Mouse (Mus musculus): ENCODE results near the gene C2cd5. TPM values are rescaled to one million over a fixed set of nuclear protein-coding genes. Genes with fewer than 3 reads are reported as not detected.

C2cd5 gene
- polyA plus RNA-seq, 1 experiment from 2014 or later, result 32.7 TPM

- WGBS, result 86% methylated on average over 4 of the region's 4 CpGs
Observed at GRCm38 (mm10) chr6:143130411-143130810, 30.5 kb upstream of the C2cd5 start.

GRCm38 (mm10) chr6:143129952-143130351, 30.0 kb upstream of the C2cd5 start:
- Histone ChIP-seq H3K4me3 (ENCODE audit: low read depth, low read length) (no peak overlapping the region), H3K36me3 (ENCODE audit: control insufficient read depth, insufficient read depth, low read length) (no peaks in the 10 kb centered on the region), H3K4me1 (ENCODE audit: control insufficient read depth, insufficient read depth, low read length) (no peaks in the 10 kb centered on the region), H3K27me3 (ENCODE audit: control insufficient read depth, insufficient read depth, low read length) (no peaks in the 10 kb centered on the region), H3K4me2 (replicated peaks; ENCODE audit: low read depth, low read length) (no peak overlapping the region), H3K9me3 (ENCODE audit: control insufficient read depth, low read depth, low read length) (no peaks in the 10 kb centered on the region), H3K27ac (ENCODE audit: low read length) (no peak overlapping the region), H3K9ac (replicated peaks; ENCODE audit: low read depth, low read length) (no peak overlapping the region)
- ATAC-seq (ENCODE audit: insufficient number of reproducible peaks, insufficient read depth, low FRiP score, low read depth), result no peak
- WGBS, result 88% methylated on average over 3 of the region's 3 CpGs

More at GRCm38 (mm10) chr6:143130411-143130810, 30.5 kb upstream of the C2cd5 start:
- no peaks in the 10 kb centered on the region for H3K9me3 ChIP-seq (ENCODE audit: control insufficient read depth, low read depth, low read length)
- H3K27ac ChIP-seq (ENCODE audit: low read length), result no peak overlapping the region
- no peak overlapping the region for H3K9ac ChIP-seq (replicated peaks; ENCODE audit: low read depth, low read length)
- no peak overlapping the region for H3K4me3 ChIP-seq (ENCODE audit: low read depth, low read length)
- no peak for ATAC-seq (ENCODE audit: insufficient number of reproducible peaks, insufficient read depth, low FRiP score, low read depth)
- no peak overlapping the region for H3K4me2 ChIP-seq (replicated peaks; ENCODE audit: low read depth, low read length)
- no peaks in the 10 kb centered on the region for H3K27me3 ChIP-seq (ENCODE audit: control insufficient read depth, insufficient read depth, low read length)
- H3K4me1 ChIP-seq (ENCODE audit: control insufficient read depth, insufficient read depth, low read length), result no peaks in the 10 kb centered on the region
- no peaks in the 10 kb centered on the region for H3K36me3 ChIP-seq (ENCODE audit: control insufficient read depth, insufficient read depth, low read length)

- Histone ChIP-seq H3K27ac (ENCODE audit: low read length) (no peak overlapping the region), H3K27me3 (ENCODE audit: control insufficient read depth, insufficient read depth, low read length) (no peaks in the 10 kb centered on the region), H3K4me2 (replicated peaks; ENCODE audit: low read depth, low read length) (no peak overlapping the region), H3K4me3 (ENCODE audit: low read depth, low read length) (no peak overlapping the region), H3K4me1 (ENCODE audit: control insufficient read depth, insufficient read depth, low read length) (no peaks in the 10 kb centered on the region), H3K9me3 (ENCODE audit: control insufficient read depth, low read depth, low read length) (no peaks in the 10 kb centered on the region), H3K36me3 (ENCODE audit: control insufficient read depth, insufficient read depth, low read length) (no peaks in the 10 kb centered on the region), H3K9ac (replicated peaks; ENCODE audit: low read depth, low read length) (no peak overlapping the region)
- WGBS, result 86% methylated on average over 7 of the region's 7 CpGs
- ATAC-seq (ENCODE audit: insufficient number of reproducible peaks, insufficient read depth, low FRiP score, low read depth), result no peak
Observed at GRCm38 (mm10) chr6:143129466-143129865, 29.5 kb upstream of the C2cd5 start.

GRCm38 (mm10) chr6:143125721-143126120, 25.8 kb upstream of the C2cd5 start:
- Histone ChIP-seq H3K4me3 (ENCODE audit: low read depth, low read length) (no peak overlapping the region), H3K9me3 (ENCODE audit: control insufficient read depth, low read depth, low read length) (no peaks in the 10 kb centered on the region), H3K27ac (ENCODE audit: low read length) (no peak overlapping the region), H3K4me2 (replicated peaks; ENCODE audit: low read depth, low read length) (no peak overlapping the region), H3K27me3 (ENCODE audit: control insufficient read depth, insufficient read depth, low read length) (no peaks in the 10 kb centered on the region), H3K36me3 (ENCODE audit: control insufficient read depth, insufficient read depth, low read length) (no peaks in the 10 kb centered on the region), H3K4me1 (ENCODE audit: control insufficient read depth, insufficient read depth, low read length) (no peaks in the 10 kb centered on the region), H3K9ac (replicated peaks; ENCODE audit: low read depth, low read length) (no peak overlapping the region)
- ATAC-seq (ENCODE audit: insufficient number of reproducible peaks, insufficient read depth, low FRiP score, low read depth), result no peak

GRCm38 (mm10) chr6:143119325-143119724, 19.4 kb upstream of the C2cd5 start:
- Histone ChIP-seq H3K36me3 (ENCODE audit: control insufficient read depth, insufficient read depth, low read length) (no peaks in the 10 kb centered on the region), H3K4me2 (replicated peaks; ENCODE audit: low read depth, low read length) (no peak overlapping the region), H3K4me3 (ENCODE audit: low read depth, low read length) (no peak overlapping the region), H3K4me1 (ENCODE audit: control insufficient read depth, insufficient read depth, low read length) (no peaks in the 10 kb centered on the region), H3K27me3 (ENCODE audit: control insufficient read depth, insufficient read depth, low read length) (no peaks in the 10 kb centered on the region), H3K27ac (ENCODE audit: low read length) (no peak overlapping the region), H3K9me3 (ENCODE audit: control insufficient read depth, low read depth, low read length) (peaks cover 4% of the 10 kb centered on the region; the same call in 1 of the 2 replicates), H3K9ac (replicated peaks; ENCODE audit: low read depth, low read length) (no peak overlapping the region)
- 89% methylated on average over 6 of the region's 6 CpGs for WGBS
- no peak for ATAC-seq (ENCODE audit: insufficient number of reproducible peaks, insufficient read depth, low FRiP score, low read depth)

- Histone ChIP-seq H3K36me3 (ENCODE audit: control insufficient read depth, insufficient read depth, low read length) (no peaks in the 10 kb centered on the region), H3K4me1 (ENCODE audit: control insufficient read depth, insufficient read depth, low read length) (no peaks in the 10 kb centered on the region), H3K27ac (ENCODE audit: low read length) (no peak overlapping the region), H3K9ac (replicated peaks; ENCODE audit: low read depth, low read length) (no peak overlapping the region), H3K4me3 (ENCODE audit: low read depth, low read length) (no peak overlapping the region), H3K9me3 (ENCODE audit: control insufficient read depth, low read depth, low read length) (peaks cover 4% of the 10 kb centered on the region; the same call in 1 of the 2 replicates), H3K27me3 (ENCODE audit: control insufficient read depth, insufficient read depth, low read length) (no peaks in the 10 kb centered on the region), H3K4me2 (replicated peaks; ENCODE audit: low read depth, low read length) (no peak overlapping the region)
- no peak for ATAC-seq (ENCODE audit: insufficient number of reproducible peaks, insufficient read depth, low FRiP score, low read depth)
- WGBS, result 65% methylated on average over 6 of the region's 6 CpGs
Observed at GRCm38 (mm10) chr6:143116779-143117178, 16.8 kb upstream of the C2cd5 start.

GRCm38 (mm10) chr6:143115505-143115904, 15.6 kb upstream of the C2cd5 start:
- no peak for ATAC-seq (ENCODE audit: insufficient number of reproducible peaks, insufficient read depth, low FRiP score, low read depth)
- Histone ChIP-seq H3K9me3 (ENCODE audit: control insufficient read depth, low read depth, low read length) (peaks cover 2% of the 10 kb centered on the region; the same call in 1 of the 2 replicates), H3K9ac (replicated peaks; ENCODE audit: low read depth, low read length) (no peak overlapping the region), H3K4me2 (replicated peaks; ENCODE audit: low read depth, low read length) (no peak overlapping the region), H3K4me3 (ENCODE audit: low read depth, low read length) (no peak overlapping the region), H3K36me3 (ENCODE audit: control insufficient read depth, insufficient read depth, low read length) (no peaks in the 10 kb centered on the region), H3K4me1 (ENCODE audit: control insufficient read depth, insufficient read depth, low read length) (no peaks in the 10 kb centered on the region), H3K27ac (ENCODE audit: low read length) (no peak overlapping the region), H3K27me3 (ENCODE audit: control insufficient read depth, insufficient read depth, low read length) (no peaks in the 10 kb centered on the region)
- WGBS, result 76% methylated on average over 5 of the region's 5 CpGs

- Histone ChIP-seq H3K9ac (replicated peaks; ENCODE audit: low read depth, low read length) (no peak overlapping the region), H3K4me1 (ENCODE audit: control insufficient read depth, insufficient read depth, low read length) (no peaks in the 10 kb centered on the region), H3K27ac (ENCODE audit: low read length) (no peak overlapping the region), H3K4me3 (ENCODE audit: low read depth, low read length) (no peak overlapping the region), H3K36me3 (ENCODE audit: control insufficient read depth, insufficient read depth, low read length) (no peaks in the 10 kb centered on the region), H3K9me3 (ENCODE audit: control insufficient read depth, low read depth, low read length) (no peaks in the 10 kb centered on the region), H3K27me3 (ENCODE audit: control insufficient read depth, insufficient read depth, low read length) (no peaks in the 10 kb centered on the region), H3K4me2 (replicated peaks; ENCODE audit: low read depth, low read length) (no peak overlapping the region)
- 62% methylated on average over 9 of the region's 9 CpGs for WGBS
- peak; percentile 63; the same call in 1 of the 2 replicates for ATAC-seq (ENCODE audit: insufficient number of reproducible peaks, insufficient read depth, low FRiP score, low read depth)
Observed at GRCm38 (mm10) chr6:143115011-143115445, 15.1 kb upstream of the C2cd5 start.

- WGBS, result 22% methylated on average over 2 of the region's 2 CpGs
- Histone ChIP-seq H3K4me3 (ENCODE audit: low read depth, low read length) (no peak overlapping the region), H3K4me2 (replicated peaks; ENCODE audit: low read depth, low read length) (no peak overlapping the region), H3K27me3 (ENCODE audit: control insufficient read depth, insufficient read depth, low read length) (no peaks in the 10 kb centered on the region), H3K27ac (ENCODE audit: low read length) (no peak overlapping the region), H3K36me3 (ENCODE audit: control insufficient read depth, insufficient read depth, low read length) (no peaks in the 10 kb centered on the region), H3K9me3 (ENCODE audit: control insufficient read depth, low read depth, low read length) (no peaks in the 10 kb centered on the region), H3K9ac (replicated peaks; ENCODE audit: low read depth, low read length) (no peak overlapping the region), H3K4me1 (ENCODE audit: control insufficient read depth, insufficient read depth, low read length) (no peaks in the 10 kb centered on the region)
- ATAC-seq (ENCODE audit: insufficient number of reproducible peaks, insufficient read depth, low FRiP score, low read depth), result peak; percentile 37; the same call in 1 of the 2 replicates
Observed at GRCm38 (mm10) chr6:143114556-143114955, 14.6 kb upstream of the C2cd5 start.
